8 mouse cellular contexts compared by ENCODE assay signal in the genomic region with DNA sequence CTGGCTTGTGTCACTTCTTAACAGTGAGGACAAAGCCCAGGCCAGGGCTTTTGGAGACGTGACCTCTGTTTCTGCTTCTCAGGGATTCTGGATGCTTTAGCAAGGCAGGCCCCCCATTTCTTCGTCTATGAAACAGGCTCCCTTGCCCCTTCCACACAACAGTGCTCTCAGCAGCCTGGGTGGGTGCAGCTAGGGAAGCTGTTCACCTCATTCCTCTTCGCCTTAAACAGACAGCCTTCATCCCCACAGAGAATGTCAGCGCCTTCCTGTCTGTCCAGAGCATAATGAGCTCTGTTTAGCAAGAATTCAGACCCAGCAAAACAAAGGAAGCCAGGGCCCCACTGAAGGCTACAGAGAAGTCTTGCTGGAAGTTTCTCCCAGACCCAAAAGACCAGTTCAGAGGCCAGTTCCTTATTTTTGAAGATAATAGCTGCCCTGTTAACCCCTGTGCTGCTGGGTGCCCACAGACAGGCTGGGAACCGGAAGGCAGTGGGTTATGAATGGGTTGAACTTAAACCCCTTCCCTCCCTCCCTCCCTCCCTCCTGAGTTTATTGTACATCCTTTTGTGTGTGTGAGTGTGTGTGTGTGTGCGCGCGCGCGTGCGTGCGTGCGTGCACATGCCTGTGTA. TPM values are rescaled to one million over a fixed set of nuclear protein-coding genes. Genes with fewer than 3 reads are reported as not detected.
A peak's percentile ranks its signal among the peaks of the same experiment; 100 is the strongest.
DNase-seq lines count a peak whose midpoint lies in the region; ATAC-seq lines count a peak whose summit lies in the region.

No protein-coding gene starts in this region.

- H3K4me1 ChIP-seq in brown adipose tissue, adult 24 weeks (ENCODE audit: control insufficient read depth, insufficient read depth, insufficient read length, low read length) = peaks cover 37% of the 10 kb centered on the region
- peaks cover 16% of the 10 kb centered on the region for H3K4me1 ChIP-seq in heart, embryonic 11.5 days (ENCODE audit: control insufficient read depth, insufficient read depth, low read length)
- peaks cover 68% of the 10 kb centered on the region for H3K4me1 ChIP-seq in megakaryocyte, embryonic 14.5 days

- no peak overlapping the region; the same call in 1 of the 2 replicates for H3K4me2 ChIP-seq in heart, embryonic 11.5 days

- peak; percentile 38 to 46 for DNase-seq in kidney, postnatal 25 days
- DNase-seq in ovary, adult 18-20 months (ENCODE audit: low spot score) = no peak
- DNase-seq in urinary bladder, adult 18-20 months (ENCODE audit: low spot score in 2 of 2) = no peak

- peak overlapping the region; percentile 96 for H3K27ac ChIP-seq in brown adipose tissue, adult 24 weeks (replicated peaks; ENCODE audit: low read depth, low read length)
- peak overlapping the region; percentile 94 for H3K27ac ChIP-seq in heart, embryonic 11.5 days (ENCODE audit: low read depth, low read length)

- peak; percentile 15 for ATAC-seq in CD4-positive, CD25-positive, alpha-beta regulatory T cell, adult 4 months
- no peak for ATAC-seq in heart, embryonic 11.5 days (replicated peaks; ENCODE audit: insufficient number of reproducible peaks, low FRiP score, low TSS enrichment)
- no peak for ATAC-seq in cerebellum, adult (ENCODE audit: insufficient number of reproducible peaks, low FRiP score, low TSS enrichment)

- no peaks in the 10 kb centered on the region for H3K36me3 ChIP-seq in heart, embryonic 11.5 days (ENCODE audit: control insufficient read depth, insufficient read depth, low read length)
- H3K36me3 ChIP-seq in megakaryocyte, embryonic 14.5 days (replicated peaks; ENCODE audit: low read length) = peaks cover 91% of the 10 kb centered on the region

- WGBS in heart, embryonic 11.5 days (ENCODE audit: insufficient replicate concordance) = 73% methylated on average over 13 of the region's 13 CpGs

- H3K4me3 ChIP-seq in brown adipose tissue, adult 24 weeks (ENCODE audit: insufficient read depth, low read depth, low read length) = no peak overlapping the region
- no peak overlapping the region for H3K4me3 ChIP-seq in heart, embryonic 11.5 days (ENCODE audit: low read depth, low read length)
- peak overlapping the region; percentile 73 for H3K4me3 ChIP-seq in megakaryocyte, embryonic 14.5 days (replicated peaks)

- H3K9ac ChIP-seq in heart, embryonic 11.5 days (ENCODE audit: low read depth, low read length) = peak overlapping the region; percentile 39; the same call in 1 of the 2 replicates

- H3K27me3 ChIP-seq in heart, embryonic 11.5 days (ENCODE audit: control insufficient read depth, insufficient read depth, low read length) = no peaks in the 10 kb centered on the region
- no peaks in the 10 kb centered on the region for H3K27me3 ChIP-seq in megakaryocyte, embryonic 14.5 days (replicated peaks)

- no peaks in the 10 kb centered on the region for H3K9me3 ChIP-seq in heart, embryonic 11.5 days (replicated peaks; ENCODE audit: control insufficient read depth, low read length)
- no peaks in the 10 kb centered on the region for H3K9me3 ChIP-seq in megakaryocyte, embryonic 14.5 days

RNA-seq across cellular contexts. Expression of a gene that starts 47.3 kb away (rescaled TPM):
- polyA plus RNA-seq in CD4-positive, CD25-positive, alpha-beta regulatory T cell, adult 4 months (2017; shearing (Covaris generic)) = 10 to 100 TPM; 27.1 to 28.7 TPM
- polyA plus RNA-seq in brown adipose tissue, adult 24 weeks (2012; ENCODE audit: insufficient read depth, insufficient read length, missing spikeins) = 32.8 and 33.5 TPM in 2 replicates
- polyA plus RNA-seq in heart, embryonic 11.5 days (2014; fragmentation: Nextera tagmentation; extraction: Ambion mirVana) = 12.3 and 14.9 TPM in 2 replicates
- polyA plus RNA-seq in megakaryocyte, embryonic 14.5 days (2012; ENCODE audit: insufficient read depth, low replicate concordance) = 7.4 TPM in 1 of 2 replicates, not detected in the other

Comparison
In these comparisons a context has a peak if more than half of its experiments do, and no peak if none do; other contexts are left out.
1. DNase-seq: peak in kidney, postnatal 25 days (2 of 2); none in ovary, adult 18-20 months (single experiment) and urinary bladder, adult 18-20 months (0 of 2).